Mouse (Mus musculus): ENCODE measurements around the gene Myo1d.

Myo1d gene

GRCm38 (mm10) chr11:80778916-80779526, 804 bp downstream of the Myo1d start:
- DNase-seq: no peak

- no peak for DNase-seq
These were observed 1.7 kb downstream of the Myo1d start for GRCm38 (mm10) chr11:80778157-80778556.

GRCm38 (mm10) chr11:80777708-80778107, 2.1 kb downstream of the Myo1d start:
- no peak for DNase-seq

- DNase-seq: no peak
These were observed 4.3 kb downstream of the Myo1d start for GRCm38 (mm10) chr11:80775535-80775934.

GRCm38 (mm10) chr11:80772595-80773210, 7.1 kb downstream of the Myo1d start:
- no peak for DNase-seq

GRCm38 (mm10) chr11:80771596-80772250, 8.1 kb downstream of the Myo1d start:
- no peak for DNase-seq

- DNase-seq: no peak
These were observed 8.6 kb downstream of the Myo1d start for GRCm38 (mm10) chr11:80771186-80771585.

GRCm38 (mm10) chr11:80767320-80767617, 12.6 kb downstream of the Myo1d start:
- no peak for DNase-seq

GRCm38 (mm10) chr11:80766472-80767319, 13.1 kb downstream of the Myo1d start:
- no peak for DNase-seq

- no peak for DNase-seq
These were observed 13.8 kb downstream of the Myo1d start for GRCm38 (mm10) chr11:80766068-80766467.

- DNase-seq: peak; percentile 69
These were observed 17.8 kb downstream of the Myo1d start for GRCm38 (mm10) chr11:80762066-80762465.

GRCm38 (mm10) chr11:80761285-80761974, 18.4 kb downstream of the Myo1d start:
- DNase-seq: peak; percentile 44

- peak; percentile 50 for DNase-seq
These were observed 20.8 kb downstream of the Myo1d start for GRCm38 (mm10) chr11:80759023-80759422.

- DNase-seq: no peak
These were observed 25.6 kb downstream of the Myo1d start for GRCm38 (mm10) chr11:80754201-80754600.

- no peak for DNase-seq
These were observed 28.7 kb downstream of the Myo1d start for GRCm38 (mm10) chr11:80751168-80751567.

- peak; percentile 29 for DNase-seq
These were observed 30.6 kb downstream of the Myo1d start for GRCm38 (mm10) chr11:80749187-80749586.

GRCm38 (mm10) chr11:80745426-80745825, 34.4 kb downstream of the Myo1d start:
- peak; percentile 83 for DNase-seq

- peak; percentile 44 for DNase-seq
These were observed 35.9 kb downstream of the Myo1d start for GRCm38 (mm10) chr11:80743823-80744410.

- DNase-seq: peak; percentile 52
These were observed 37.4 kb downstream of the Myo1d start for GRCm38 (mm10) chr11:80742462-80742861.

- DNase-seq: no peak
These were observed 45.1 kb downstream of the Myo1d start for GRCm38 (mm10) chr11:80734771-80735170.

- DNase-seq: peak; percentile 39
These were observed 55.1 kb downstream of the Myo1d start for GRCm38 (mm10) chr11:80724701-80725100.

GRCm38 (mm10) chr11:80723406-80724047, 56.3 kb downstream of the Myo1d start:
- peak; percentile 83 for DNase-seq
